Mouse (Mus musculus): ENCODE data around the gene Nfix. TPM values are rescaled to one million over a fixed set of nuclear protein-coding genes. Genes with fewer than 3 reads are reported as not detected.

Gene Nfix
- total and polyA plus RNA-seq, 2 experiments from 2014 or later, result 53.7 to 62.5 TPM

DNA sequence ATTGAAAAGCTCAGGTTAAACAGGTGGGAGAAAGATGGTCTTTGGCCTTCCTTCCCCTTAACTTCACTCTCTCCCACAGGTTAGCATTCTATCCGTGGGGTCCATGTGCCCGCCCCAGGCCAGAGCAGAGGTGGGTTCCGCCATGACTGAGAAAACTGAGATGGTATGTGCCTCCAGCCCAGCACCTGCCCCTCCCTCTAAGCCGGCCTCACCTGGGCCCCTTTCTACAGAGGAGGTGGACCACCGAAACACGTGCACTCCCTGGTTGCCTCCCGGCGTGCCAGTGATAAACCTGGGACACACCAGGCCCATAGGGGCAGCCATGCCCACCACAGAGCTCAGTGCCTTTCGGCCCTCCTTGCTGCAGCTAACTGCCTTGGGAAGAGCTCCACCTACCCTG lies 97.6 kb downstream of the Nfix start:
- TF ChIP-seq CTCF (IDR thresholded peaks at IDR 0.05), result no peak
- H3K27me3 ChIP-seq (ENCODE audit: insufficient read depth, low read length), result peaks cover 42% of the 10 kb centered on the region
- H3K4me2 ChIP-seq (ENCODE audit: low read depth, low read length, poor library complexity, severe bottlenecking), result no peak overlapping the region

DNA sequence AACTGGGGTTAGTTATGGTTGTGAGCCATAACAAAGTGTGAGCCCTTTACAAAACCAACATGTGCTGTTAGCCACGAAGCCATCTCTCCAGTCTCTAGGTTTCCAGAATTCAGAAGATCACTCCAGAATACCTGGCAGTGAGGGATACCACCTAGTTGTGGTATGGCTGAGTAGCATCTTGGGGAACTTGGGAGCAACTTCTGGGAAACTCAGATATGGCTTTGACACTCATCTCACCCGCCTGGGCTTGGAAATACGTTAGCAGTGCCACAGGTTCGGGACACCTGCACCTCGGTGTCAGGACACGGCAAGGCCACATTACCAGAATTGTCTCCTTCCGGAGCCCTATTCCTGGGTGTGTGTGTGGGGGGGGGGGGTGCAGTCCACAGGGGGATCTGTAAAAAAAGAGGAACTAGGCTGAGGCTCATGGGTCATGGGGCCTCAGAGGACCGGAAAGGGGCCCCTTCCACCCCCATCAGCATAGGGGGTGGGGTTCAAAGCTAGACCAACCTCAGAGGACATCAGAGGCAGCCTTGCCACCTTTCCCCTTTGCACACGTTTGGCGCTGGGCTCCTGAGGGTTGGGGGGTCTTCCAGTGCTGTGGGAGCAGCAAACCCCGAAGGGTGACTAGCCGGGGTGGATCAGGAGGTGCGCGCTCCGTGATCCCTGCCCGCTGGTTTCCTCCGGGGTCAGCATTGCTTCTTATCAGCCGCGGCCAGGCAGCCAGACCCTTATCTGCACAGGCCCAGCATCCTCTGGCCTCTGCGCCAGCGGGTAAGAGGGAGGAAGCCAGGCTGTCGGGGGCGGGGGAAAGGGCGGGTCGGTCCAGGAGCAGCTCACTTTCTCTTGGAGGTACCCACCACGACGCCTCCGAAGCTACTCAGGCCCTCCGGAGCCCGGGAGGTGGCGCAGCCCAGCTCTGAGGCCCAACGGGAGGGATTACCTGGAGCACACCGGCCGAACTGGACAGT lies 98.9 kb downstream of the Nfix start, which contains the start of gene Lyl1:
Lyl1 (plus strand) TSS at position 517 of the 971 bp plus-strand sequence.
- peak within 1 kb of the TSS; percentile 38; the same call in 1 of the 2 replicates for H3K27ac ChIP-seq (ENCODE audit: low read depth, low read length)
- H3K27me3 ChIP-seq (ENCODE audit: insufficient read depth, low read length), result peaks cover 36% of the 10 kb centered on the region
- ATAC-seq (ENCODE audit: low FRiP score), result no peak
- 17% methylated on average over 34 of the region's 34 CpGs for whole genome bisulfite sequencing
- DNase-seq (ENCODE audit: low spot score), result no peak
- H3K4me2 ChIP-seq (ENCODE audit: low read depth, low read length, poor library complexity, severe bottlenecking), result no peak within 1 kb of the TSS
- H3K36me3 ChIP-seq (ENCODE audit: insufficient read depth, low read length), result peaks cover 28% of the 10 kb centered on the region
- no peaks in the 10 kb centered on the region for H3K4me1 ChIP-seq (ENCODE audit: insufficient read depth, low read length)
- H3K9ac ChIP-seq (replicated peaks; ENCODE audit: low read length, poor library complexity, severe bottlenecking), result 0 out of 2 replicates have a peak within 1 kb of the TSS, but pooled peaks have one; percentile 13
- peak within 1 kb of the TSS; percentile 13; the same call in 1 of the 2 replicates for H3K4me3 ChIP-seq (ENCODE audit: low read depth, low read length)
- H3K9me3 ChIP-seq (ENCODE audit: low read length), result no peaks in the 10 kb centered on the region
- 0 out of 2 replicates have a peak, but pooled peaks have one; percentile 18 for TF ChIP-seq CTCF (IDR thresholded peaks at IDR 0.05)

More for the DNA sequence above, 97.6 kb downstream of the Nfix start:
- H3K9ac ChIP-seq (replicated peaks; ENCODE audit: low read length, poor library complexity, severe bottlenecking), result no peak overlapping the region
- H3K4me1 ChIP-seq (ENCODE audit: insufficient read depth, low read length), result no peaks in the 10 kb centered on the region
- peaks cover 17% of the 10 kb centered on the region for H3K36me3 ChIP-seq (ENCODE audit: insufficient read depth, low read length)
- ATAC-seq (ENCODE audit: low FRiP score), result no peak
- no peaks in the 10 kb centered on the region for H3K9me3 ChIP-seq (ENCODE audit: low read length)
- H3K27ac ChIP-seq (ENCODE audit: low read depth, low read length), result no peak overlapping the region
- 73% methylated on average over 9 of the region's 9 CpGs for WGBS
- no peak for DNase-seq (ENCODE audit: low spot score)
- no peak overlapping the region; the same call in 1 of the 2 replicates for H3K4me3 ChIP-seq (ENCODE audit: low read depth, low read length)

DNA sequence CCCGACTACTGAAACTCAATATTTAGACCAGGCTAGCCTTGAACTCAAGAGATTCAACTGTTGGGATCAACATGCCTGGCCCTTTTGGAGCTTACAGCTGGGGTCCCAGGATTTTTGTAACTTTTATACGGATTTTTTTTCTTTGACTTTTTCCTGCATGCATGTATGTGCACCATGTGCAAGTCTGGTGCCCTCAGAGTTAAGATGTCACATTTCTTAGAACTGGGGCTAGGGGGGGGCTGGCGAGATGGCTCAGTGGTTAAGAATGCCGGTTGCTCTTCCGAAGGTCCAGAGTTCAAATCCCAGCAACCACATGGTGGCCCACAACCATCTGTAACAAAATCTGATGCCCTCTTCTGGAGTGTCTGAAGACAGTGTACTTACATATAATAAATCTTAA lies 99.6 kb downstream of the Nfix start:
- H3K4me1 ChIP-seq (ENCODE audit: insufficient read depth, low read length), result no peaks in the 10 kb centered on the region
- WGBS, result 86% methylated on average over 5 of the region's 5 CpGs
- peaks cover 28% of the 10 kb centered on the region for H3K36me3 ChIP-seq (ENCODE audit: insufficient read depth, low read length)
- H3K9ac ChIP-seq (replicated peaks; ENCODE audit: low read length, poor library complexity, severe bottlenecking), result no peak overlapping the region
- H3K4me3 ChIP-seq (ENCODE audit: low read depth, low read length), result no peak overlapping the region
- no peak overlapping the region; the same call in 1 of the 2 replicates for H3K27ac ChIP-seq (ENCODE audit: low read depth, low read length)
- DNase-seq (ENCODE audit: low spot score) (no peak), ATAC-seq (ENCODE audit: low FRiP score) (no peak)
- no peaks in the 10 kb centered on the region for H3K9me3 ChIP-seq (ENCODE audit: low read length)
- no peak overlapping the region for H3K4me2 ChIP-seq (ENCODE audit: low read depth, low read length, poor library complexity, severe bottlenecking)
- no peak for TF ChIP-seq CTCF (IDR thresholded peaks at IDR 0.05)
- peaks cover 36% of the 10 kb centered on the region for H3K27me3 ChIP-seq (ENCODE audit: insufficient read depth, low read length)

DNA sequence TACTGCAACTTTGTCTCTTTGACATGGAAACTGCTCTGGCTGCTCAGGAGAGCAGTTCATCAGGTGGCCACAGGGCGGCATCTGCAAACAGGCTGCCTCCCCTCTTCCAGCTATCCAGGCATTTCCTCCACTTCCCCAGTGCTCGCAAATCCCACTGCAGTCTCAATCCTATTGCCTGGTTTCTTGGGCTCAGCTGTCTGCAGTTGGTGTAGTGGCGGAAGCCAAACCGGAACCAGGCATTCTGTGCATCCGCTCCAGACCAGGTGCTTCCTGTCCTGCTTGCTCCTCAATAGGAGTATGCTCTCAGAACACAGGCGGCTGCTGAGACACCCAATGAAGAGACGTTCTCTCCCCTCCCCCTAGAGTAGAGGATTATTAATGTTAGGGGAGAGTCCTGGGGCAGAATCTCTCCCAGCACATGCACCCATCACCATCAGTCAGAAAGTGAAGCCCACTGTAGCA lies 100.3 kb downstream of the Nfix start:
- H3K4me3 ChIP-seq (ENCODE audit: low read depth, low read length), result no peak overlapping the region
- TF ChIP-seq CTCF (IDR thresholded peaks at IDR 0.05), result peak; percentile 75
- peak; percentile 70 for DNase-seq (ENCODE audit: low spot score)
- H3K4me2 ChIP-seq (ENCODE audit: low read depth, low read length, poor library complexity, severe bottlenecking), result no peak overlapping the region
- peak; percentile 20; the same call in 1 of the 2 replicates for ATAC-seq (ENCODE audit: low FRiP score)
- H3K27ac ChIP-seq (ENCODE audit: low read depth, low read length), result peak overlapping the region; percentile 38
- H3K36me3 ChIP-seq (ENCODE audit: insufficient read depth, low read length), result peaks cover 32% of the 10 kb centered on the region
- no peaks in the 10 kb centered on the region for H3K9me3 ChIP-seq (ENCODE audit: low read length)
- no peak overlapping the region for H3K9ac ChIP-seq (replicated peaks; ENCODE audit: low read length, poor library complexity, severe bottlenecking)
- H3K27me3 ChIP-seq (ENCODE audit: insufficient read depth, low read length), result peaks cover 31% of the 10 kb centered on the region
- no peaks in the 10 kb centered on the region for H3K4me1 ChIP-seq (ENCODE audit: insufficient read depth, low read length)
- 61% methylated on average over 7 of the region's 7 CpGs for WGBS

DNA sequence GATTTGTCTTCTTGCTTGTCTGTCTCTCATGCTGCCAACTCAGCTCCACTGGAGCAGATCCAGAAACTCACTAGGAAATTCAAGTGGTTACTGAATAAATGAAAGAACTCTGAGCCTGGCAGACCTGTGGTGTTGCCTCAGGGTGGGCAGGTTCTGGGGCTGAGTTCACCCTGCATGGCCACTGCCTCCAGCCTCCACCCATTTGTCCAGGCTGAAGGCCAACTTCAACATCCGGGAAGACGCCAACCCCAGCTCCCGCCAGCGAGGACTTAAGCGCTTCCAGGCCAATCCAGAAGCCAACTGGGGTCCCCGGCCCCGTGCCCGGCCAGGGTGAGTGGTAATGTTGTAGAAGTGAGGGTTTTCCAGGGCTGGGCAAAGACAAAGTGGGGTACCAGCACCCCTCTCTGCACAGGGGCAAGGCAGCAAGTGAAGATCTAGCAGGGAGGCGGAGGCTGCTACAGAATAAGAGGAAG lies 101.2 kb downstream of the Nfix start:
- TF ChIP-seq CTCF (IDR thresholded peaks at IDR 0.05), result no peak
- no peak for DNase-seq (ENCODE audit: low spot score)
- Histone ChIP-seq H3K36me3 (ENCODE audit: insufficient read depth, low read length) (peaks cover 37% of the 10 kb centered on the region), H3K4me1 (ENCODE audit: insufficient read depth, low read length) (no peaks in the 10 kb centered on the region), H3K27ac (ENCODE audit: low read depth, low read length) (peak overlapping the region; percentile 8; the same call in 1 of the 2 replicates), H3K9ac (replicated peaks; ENCODE audit: low read length, poor library complexity, severe bottlenecking) (no peak overlapping the region), H3K27me3 (ENCODE audit: insufficient read depth, low read length) (peaks cover 24% of the 10 kb centered on the region), H3K4me3 (ENCODE audit: low read depth, low read length) (no peak overlapping the region), H3K4me2 (ENCODE audit: low read depth, low read length, poor library complexity, severe bottlenecking) (no peak overlapping the region), H3K9me3 (ENCODE audit: low read length) (no peaks in the 10 kb centered on the region)
- 83% methylated on average over 9 of the region's 9 CpGs for WGBS
- no peak for ATAC-seq (ENCODE audit: low FRiP score)
